Mouse (Mus musculus) liver, postnatal 0 days (tissue): Measurements from ENCODE around the gene Pde4c. TPM values are rescaled to one million over a fixed set of nuclear protein-coding genes. Genes with fewer than 3 reads are reported as not detected.

Experiments used
- ATAC-seq: fragments of 200-750 bp; cut with Nextera tagmentation; 2 replicates; pipeline ENCODE4 v1.8.0; 2017; ENCODE audit warnings: mild to moderate bottlenecking, moderate library complexity
- DNase-seq: peaks from one replicate; pipeline ENCODE4 v3.0.0-alpha.2; 2016
- H3K27ac ChIP-seq: fragments of 300-500 bp; sonication (generic); 2 replicates; pipeline ENCODE4 v1.5.1; 2014; ENCODE audit warnings: antibody characterized with exemption, moderate library complexity, mild to moderate bottlenecking, low read depth
- H3K27me3 ChIP-seq: fragments of 300-500 bp; sonication (generic); 2 replicates; pipeline ENCODE4 v1.6.1; 2014; ENCODE audit warnings: low read length, control low read depth, mixed read lengths; ENCODE audit not compliant: insufficient read depth
- H3K36me3 ChIP-seq: fragments of 300-500 bp; sonication (generic); replicated peaks from 2 replicates; pipeline ENCODE4 v1.6.1; 2014; ENCODE audit warnings: mild to moderate bottlenecking, control low read depth, low read length, moderate library complexity, mixed read lengths; ENCODE audit not compliant: insufficient read depth
- H3K4me1 ChIP-seq: fragments of 300-500 bp; sonication (generic); 2 replicates; pipeline ENCODE4 v1.6.1; 2014; ENCODE audit warnings: antibody characterized with exemption, mild to moderate bottlenecking, control low read depth; ENCODE audit not compliant: insufficient read depth
- H3K4me2 ChIP-seq: fragments of 300-500 bp; sonication (generic); 2 replicates; pipeline ENCODE4 v1.6.1; 2014; ENCODE audit warnings: low read depth, mild to moderate bottlenecking, low read length, moderate library complexity, mixed read lengths
- H3K4me3 ChIP-seq: fragments of 300-500 bp; sonication (generic); 2 replicates; pipeline ENCODE4 v1.5.1; 2014; ENCODE audit warnings: low read depth, low read length
- H3K9ac ChIP-seq: fragments of 300-500 bp; sonication (generic); replicated peaks from 2 replicates; pipeline ENCODE4 v1.6.1; 2014; ENCODE audit warnings: mild to moderate bottlenecking, moderate library complexity
- H3K9me3 ChIP-seq: fragments of 300-500 bp; sonication (generic); 2 replicates; pipeline ENCODE4 v1.6.1; 2016; ENCODE audit warnings: mild to moderate bottlenecking, control low read depth, low read length, mixed read lengths
- CTCF ChIP-seq: sonication (generic); IDR thresholded peaks from 2 replicates; pipeline ENCODE4 v1.5.1; 2016; ENCODE audit warnings: antibody characterized with exemption, low read depth
- EP300 ChIP-seq: IDR thresholded peaks from 2 replicates; pipeline ENCODE4 v1.6.1; 2016; ENCODE audit warnings: antibody characterized with exemption, low read depth, mild to moderate bottlenecking
- WGBS: fragments of 180-500 bp; shearing (Covaris S2); extraction: QIAGEN DNeasy Blood & Tissue Kit; methylation state at CpG from one replicate; pipeline ENCODE4 v1.1.7; 2014; ENCODE audit not compliant: insufficient replicate concordance; 5-methylcytosine and 5-hydroxymethylcytosine counted together
- polyA plus RNA-seq: library from polyadenylated mRNA; unstranded; fragments of >200 nt; fragmentation: Nextera tagmentation; extraction: Ambion mirVana; gene quantifications from 2 replicates; pipeline ENCODE4 v1.2.1, GENCODE M21; 2015

Gene Pde4c
- polyA plus RNA-seq, 1 experiment from 2014 or later, result 1.6 TPM

- no peak for TF ChIP-seq EP300
- no peak for TF ChIP-seq CTCF
- Histone ChIP-seq H3K4me2 (peak overlapping the region; percentile 84), H3K27me3 (no peaks in the 10 kb centered on the region), H3K36me3 (peaks cover 19% of the 10 kb centered on the region), H3K4me3 (peak overlapping the region; percentile 48), H3K4me1 (peaks cover 72% of the 10 kb centered on the region), H3K9ac (peak overlapping the region; percentile 70), H3K9me3 (no peaks in the 10 kb centered on the region), H3K27ac (peak overlapping the region; percentile 66)
- DNase-seq (peak; percentile 71), ATAC-seq (no peak)
- WGBS, result 4% methylated on average over 34 of the region's 34 CpGs
These were observed 42.5 kb downstream of the Pde4c start for GRCm38 (mm10) chr8:70765838-70766570.

- H3K9ac ChIP-seq, result peak overlapping the region; percentile 70
- WGBS, result 15% methylated on average over 21 of the region's 21 CpGs
- no peak for TF ChIP-seq CTCF
- peaks cover 19% of the 10 kb centered on the region for H3K36me3 ChIP-seq
- DNase-seq (peak; percentile 82), ATAC-seq (peak; percentile 22; the same call in 1 of the 2 replicates)
- H3K4me3 ChIP-seq, result peak overlapping the region; percentile 48
- no peaks in the 10 kb centered on the region for H3K27me3 ChIP-seq
- peaks cover 64% of the 10 kb centered on the region for H3K4me1 ChIP-seq
- H3K9me3 ChIP-seq, result no peaks in the 10 kb centered on the region
- H3K4me2 ChIP-seq, result peak overlapping the region; percentile 84
- peak overlapping the region; percentile 66 for H3K27ac ChIP-seq
These were observed 43.3 kb downstream of the Pde4c start for GRCm38 (mm10) chr8:70766571-70767440.

GRCm38 (mm10) chr8:70767503-70767902 is 44.0 kb downstream of the Pde4c start:
- TF ChIP-seq EP300, result no peak
- TF ChIP-seq CTCF, result no peak
- DNase-seq, result no peak
- no peak overlapping the region for H3K4me3 ChIP-seq

GRCm38 (mm10) chr8:70768231-70768776 is 44.8 kb downstream of the Pde4c start:
- H3K4me3 ChIP-seq, result no peak overlapping the region
- peak; percentile 57 for DNase-seq
- H3K36me3 ChIP-seq, result peaks cover 26% of the 10 kb centered on the region
- peaks cover 51% of the 10 kb centered on the region for H3K4me1 ChIP-seq
- H3K4me2 ChIP-seq, result 0 out of 2 replicates have a peak overlapping the region, but pooled peaks have one; percentile 9
- TF ChIP-seq EP300 (no peak), CTCF (no peak)
- H3K27ac ChIP-seq, result peak overlapping the region; percentile 66
- no peak overlapping the region for H3K9ac ChIP-seq
- 75% methylated on average over 32 of the region's 32 CpGs for WGBS
- ATAC-seq, result no peak
- no peaks in the 10 kb centered on the region for H3K27me3 ChIP-seq
- no peaks in the 10 kb centered on the region for H3K9me3 ChIP-seq

More at GRCm38 (mm10) chr8:70767503-70767902, 44.0 kb downstream of the Pde4c start:
- H3K27ac ChIP-seq, result peak overlapping the region; percentile 66
- no peaks in the 10 kb centered on the region for H3K27me3 ChIP-seq
- peaks cover 57% of the 10 kb centered on the region for H3K4me1 ChIP-seq
- H3K9me3 ChIP-seq, result no peaks in the 10 kb centered on the region
- H3K4me2 ChIP-seq, result no peak overlapping the region
- H3K36me3 ChIP-seq, result peaks cover 24% of the 10 kb centered on the region
- ATAC-seq, result no peak
- WGBS, result 69% methylated on average over 6 of the region's 6 CpGs
- H3K9ac ChIP-seq, result no peak overlapping the region

GRCm38 (mm10) chr8:70768956-70769355 is 45.4 kb downstream of the Pde4c start:
- Histone ChIP-seq H3K4me2 (no peak overlapping the region), H3K9ac (no peak overlapping the region), H3K4me1 (peaks cover 51% of the 10 kb centered on the region), H3K9me3 (no peaks in the 10 kb centered on the region), H3K36me3 (peaks cover 26% of the 10 kb centered on the region), H3K27me3 (no peaks in the 10 kb centered on the region), H3K4me3 (no peak overlapping the region), H3K27ac (peak overlapping the region; percentile 66)
- 80% methylated on average over 16 of the region's 16 CpGs for WGBS
- DNase-seq (no peak), ATAC-seq (no peak)
- TF ChIP-seq CTCF (no peak), EP300 (no peak)

- Histone ChIP-seq H3K36me3 (peaks cover 26% of the 10 kb centered on the region), H3K4me3 (no peak overlapping the region), H3K4me2 (no peak overlapping the region), H3K9ac (no peak overlapping the region), H3K4me1 (peaks cover 51% of the 10 kb centered on the region), H3K27ac (0 out of 2 replicates have a peak overlapping the region, but pooled peaks have one; percentile 66), H3K27me3 (no peaks in the 10 kb centered on the region), H3K9me3 (no peaks in the 10 kb centered on the region)
- ATAC-seq, result peak; percentile 81
- WGBS, result 6% methylated on average over 24 of the region's 26 CpGs
- peak; percentile 99 for DNase-seq
- TF ChIP-seq EP300, result no peak
- TF ChIP-seq CTCF, result peak; percentile 100
These were observed 45.8 kb downstream of the Pde4c start for GRCm38 (mm10) chr8:70769359-70769758.
